Mouse (Mus musculus) thymus, postnatal 14 days (tissue): ENCODE data around the gene Sod1.
"Not testable (repeated sequence)": the region's sequence is repeated elsewhere in the genome, so short reads cannot be mapped to it uniquely, and the experiment has no call there.

ENCODE experiments used
- DNase-seq: peaks from one replicate; pipeline ENCODE4 v3.0.0; 2021

Sod1 gene

DNA sequence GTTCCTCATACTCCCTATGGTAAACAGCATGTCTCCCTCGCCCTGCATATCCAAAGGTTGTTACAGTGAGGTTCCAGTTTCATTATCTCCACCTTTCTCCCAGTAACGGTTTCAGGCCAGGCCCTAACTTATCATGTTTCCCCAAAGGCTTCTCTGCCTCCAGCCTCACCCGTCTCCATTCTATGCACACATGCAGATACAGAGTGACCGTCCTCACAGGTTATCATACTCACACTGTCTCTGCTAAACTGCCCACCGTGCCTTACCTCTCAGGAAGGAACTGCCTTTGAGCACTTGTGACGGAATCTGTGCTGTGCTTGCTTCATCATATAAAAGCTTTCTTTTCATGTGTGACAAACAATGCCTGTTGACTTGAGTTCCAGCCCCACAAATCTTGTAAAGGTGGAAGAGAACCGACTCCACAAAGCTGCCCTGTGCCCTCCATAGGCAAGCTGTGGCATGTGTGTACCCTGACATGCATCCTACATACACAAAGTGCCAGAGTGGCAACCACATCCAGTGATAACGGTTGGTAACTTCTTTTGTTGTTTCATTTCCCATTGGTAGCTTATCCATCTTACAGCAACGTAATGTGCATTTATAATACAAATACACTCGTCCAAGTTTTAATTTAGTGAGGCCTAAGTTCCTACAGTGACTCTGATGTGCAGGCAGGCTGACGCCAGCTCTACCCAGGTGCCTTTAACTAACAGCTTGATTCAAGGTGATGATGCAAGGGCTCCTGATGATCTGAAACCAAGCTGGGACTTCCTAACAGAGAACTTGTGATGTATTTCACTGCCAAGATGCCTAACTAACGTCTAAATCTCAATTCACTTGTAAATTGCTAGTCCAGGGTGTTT lies 6.8 kb upstream of the Sod1 start:
- DNase-seq = no peak

DNA sequence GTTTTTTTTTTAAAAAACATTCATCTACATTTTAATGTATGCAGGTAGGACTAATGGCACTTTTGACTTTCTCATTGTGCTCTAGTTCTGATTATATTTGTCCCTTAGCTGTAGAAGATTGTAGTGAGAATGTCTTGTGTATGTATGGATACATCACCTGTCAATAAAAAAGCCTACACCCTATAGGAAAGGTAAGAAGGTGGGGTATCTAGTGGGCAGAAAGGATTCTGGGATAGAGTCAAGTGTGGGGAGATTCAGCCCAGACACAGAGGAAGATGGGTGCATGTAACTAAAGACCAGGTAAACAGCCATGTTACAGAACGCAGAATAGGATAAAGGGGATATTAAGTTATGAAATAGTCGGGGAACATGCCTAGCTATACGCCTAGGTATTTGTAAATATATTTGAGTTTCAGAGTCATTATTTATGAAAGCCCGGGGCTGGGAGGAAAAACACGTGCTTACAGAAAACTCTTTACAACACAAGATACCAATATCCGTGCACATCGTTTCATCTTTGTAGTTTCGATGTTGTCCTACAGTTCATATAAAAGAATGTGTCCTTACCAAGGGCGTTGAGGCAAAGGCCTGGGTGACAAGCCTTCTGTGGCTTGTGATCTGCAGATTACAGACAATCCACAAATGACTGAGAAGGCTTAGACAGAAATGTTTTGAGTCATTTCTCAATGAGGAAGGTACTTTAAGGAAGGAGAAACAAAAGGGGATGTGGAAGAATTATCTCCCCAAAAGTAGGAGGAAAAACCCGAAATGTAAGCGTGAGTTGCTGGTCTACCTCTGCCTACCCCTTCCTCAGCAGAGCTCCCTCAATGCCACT lies 5.6 kb upstream of the Sod1 start:
- no peak for DNase-seq

DNA sequence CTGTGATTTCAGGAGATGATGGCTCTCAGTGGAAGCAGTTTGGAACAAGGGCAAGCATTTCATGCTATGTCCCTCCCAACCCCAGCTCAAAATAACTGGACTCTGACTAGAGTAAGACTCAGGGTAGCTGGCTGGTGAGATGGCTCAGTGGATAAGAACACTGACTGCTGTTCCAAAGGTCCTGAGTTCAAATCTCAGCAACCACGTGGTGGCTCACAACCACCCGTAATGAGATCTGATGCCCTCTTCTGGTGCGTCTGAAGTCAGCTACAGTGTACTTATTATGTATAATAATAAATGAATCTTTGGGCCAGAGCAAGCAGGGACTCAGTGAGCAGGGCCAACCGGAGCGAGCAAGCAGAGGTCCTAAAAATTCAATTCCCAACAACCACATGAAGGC lies 4.7 kb upstream of the Sod1 start:
- not testable (repeated sequence) for DNase-seq

GRCm38 (mm10) chr16:90216414-90216813 lies 4.1 kb upstream of the Sod1 start:
- no peak for DNase-seq

- DNase-seq = no peak
Measured at GRCm38 (mm10) chr16:90217356-90217755, 3.2 kb upstream of the Sod1 start.

GRCm38 (mm10) chr16:90217926-90218325 lies 2.6 kb upstream of the Sod1 start:
- DNase-seq = no peak

GRCm38 (mm10) chr16:90219445-90219844 lies 1.1 kb upstream of the Sod1 start:
- DNase-seq = not testable (repeated sequence)

DNA sequence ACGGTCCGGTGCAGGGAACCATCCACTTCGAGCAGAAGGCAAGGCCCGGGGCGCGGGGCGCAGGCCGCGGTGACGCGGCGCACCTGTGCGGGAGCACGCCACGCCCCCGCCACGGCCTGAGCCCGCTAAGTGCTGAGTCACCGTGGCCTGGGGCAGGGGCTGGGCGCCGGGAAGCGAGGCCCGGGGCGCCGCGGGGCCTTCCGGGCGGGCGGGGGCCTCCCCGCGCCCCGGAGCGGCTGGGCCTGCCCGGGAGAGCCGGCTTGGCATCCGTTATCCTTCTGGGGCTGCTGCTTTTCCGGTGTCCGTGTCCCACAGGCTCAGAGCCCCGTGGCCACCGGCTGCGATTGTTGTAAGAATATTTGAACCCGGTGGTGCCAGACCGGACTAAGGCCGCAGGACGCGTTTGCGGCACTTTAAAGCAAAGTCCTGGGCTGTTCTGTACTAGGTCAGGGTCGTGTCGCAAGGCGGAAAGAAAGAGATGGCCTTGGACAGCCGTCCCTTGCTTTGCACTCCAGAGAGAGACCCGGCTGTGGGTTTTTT lies 408 bp downstream of the Sod1 start:
- DNase-seq = no peak

DNA sequence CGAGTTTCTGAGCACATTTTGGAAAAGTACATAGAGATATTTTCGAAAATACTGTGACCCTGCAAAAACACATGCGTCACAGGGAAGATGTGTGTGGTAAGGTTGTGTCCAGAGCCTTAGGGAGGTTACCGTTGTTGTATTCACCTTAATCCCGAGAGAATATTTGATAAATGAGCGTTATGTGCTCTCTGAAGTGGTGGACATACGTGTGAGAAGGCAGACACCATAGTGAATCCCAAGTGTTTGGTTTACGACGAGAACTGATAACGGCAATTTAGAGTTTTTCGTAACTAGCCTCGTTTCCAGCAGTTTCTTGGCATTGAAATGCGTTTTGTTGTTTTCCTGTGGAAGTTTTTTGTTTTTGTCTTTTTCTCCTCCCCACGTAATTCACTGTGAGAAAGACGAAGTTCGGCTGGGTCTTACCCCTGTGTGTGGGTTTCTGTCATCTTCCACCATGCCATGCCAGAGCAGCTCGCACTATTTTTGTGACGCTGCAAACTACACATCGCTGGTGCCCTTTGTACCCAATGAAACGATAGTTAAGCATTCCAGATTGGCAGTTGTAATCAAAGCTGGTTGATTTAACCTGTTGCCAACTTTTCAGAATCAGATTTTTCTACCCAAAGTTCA lies 1.0 kb downstream of the Sod1 start:
- DNase-seq = peak; percentile 25

- DNase-seq = no peak
Measured at GRCm38 (mm10) chr16:90229897-90230296, 9.3 kb downstream of the Sod1 start.

DNA sequence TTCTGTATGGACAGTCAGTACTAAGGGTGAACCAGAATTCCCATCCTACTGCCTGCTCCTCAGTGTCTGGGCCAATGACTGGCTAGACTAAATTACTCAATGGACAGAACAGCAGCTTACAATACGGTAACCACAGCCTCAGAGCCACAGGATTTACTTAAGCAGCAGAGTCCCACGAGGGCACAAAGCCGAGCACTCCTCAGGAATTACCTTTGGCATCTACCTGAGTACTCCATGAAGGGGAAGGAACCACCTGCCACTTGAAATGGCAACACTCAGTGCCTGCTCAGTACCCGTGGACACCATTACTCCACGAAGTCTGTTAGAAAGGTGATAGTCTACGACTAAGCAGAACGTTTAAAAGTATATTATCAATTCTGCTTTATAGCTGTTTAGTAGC lies 10.7 kb downstream of the Sod1 start:
- no peak for DNase-seq

DNA sequence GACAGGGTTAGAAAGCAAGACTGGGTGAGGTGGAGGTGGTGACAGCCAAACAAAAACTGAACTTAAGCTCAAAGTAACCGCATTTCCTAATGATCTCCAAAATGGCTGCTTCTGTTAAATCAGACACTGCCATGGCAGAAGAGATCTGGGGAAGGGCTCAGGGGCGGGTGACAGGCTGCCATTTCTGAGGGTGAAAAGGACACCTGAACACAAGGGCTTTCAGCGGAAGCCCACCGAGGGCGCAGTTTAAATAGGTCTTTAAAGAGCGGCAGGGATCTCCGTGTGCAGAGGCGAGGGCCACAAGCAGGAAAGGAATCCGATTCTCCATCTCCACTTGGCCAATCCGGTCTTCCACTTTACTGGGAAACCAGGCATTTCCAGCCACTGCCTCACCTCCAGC lies 13.1 kb downstream of the Sod1 start:
- DNase-seq = no peak

GRCm38 (mm10) chr16:90234617-90235016 lies 14.1 kb downstream of the Sod1 start:
- DNase-seq = no peak

GRCm38 (mm10) chr16:90235188-90235587 lies 14.6 kb downstream of the Sod1 start:
- DNase-seq = no peak

DNA sequence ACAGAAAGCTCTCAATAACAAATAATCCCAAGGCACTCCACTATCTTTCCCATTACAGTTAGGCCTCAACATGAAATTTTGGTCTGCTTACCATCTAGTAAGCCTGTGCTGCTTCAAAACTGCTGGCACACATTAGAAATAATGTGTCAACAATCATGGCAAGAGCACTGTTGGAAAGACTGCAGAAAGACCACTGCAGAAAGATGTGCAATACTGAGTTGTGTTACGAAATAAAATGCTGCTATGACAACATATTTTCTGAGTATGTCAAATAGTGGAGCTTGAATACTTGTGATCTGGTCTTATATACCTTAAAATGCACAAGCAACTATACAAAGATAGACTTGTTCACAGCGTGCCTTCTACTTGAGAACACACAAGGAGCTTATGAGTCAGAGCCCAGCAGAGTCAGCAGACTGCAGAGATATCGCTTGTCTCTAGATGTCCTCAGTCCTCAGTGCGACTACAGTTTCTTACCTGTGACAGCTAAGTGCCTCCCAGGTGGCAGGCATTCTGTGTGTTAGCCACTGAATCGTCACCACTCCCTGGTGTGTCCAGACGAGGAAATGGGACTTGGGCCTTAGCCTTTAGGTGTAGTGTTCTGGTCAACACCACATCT lies 18.7 kb downstream of the Sod1 start:
- no peak for DNase-seq

GRCm38 (mm10) chr16:90241875-90242274 lies 21.3 kb downstream of the Sod1 start:
- DNase-seq = no peak

DNA sequence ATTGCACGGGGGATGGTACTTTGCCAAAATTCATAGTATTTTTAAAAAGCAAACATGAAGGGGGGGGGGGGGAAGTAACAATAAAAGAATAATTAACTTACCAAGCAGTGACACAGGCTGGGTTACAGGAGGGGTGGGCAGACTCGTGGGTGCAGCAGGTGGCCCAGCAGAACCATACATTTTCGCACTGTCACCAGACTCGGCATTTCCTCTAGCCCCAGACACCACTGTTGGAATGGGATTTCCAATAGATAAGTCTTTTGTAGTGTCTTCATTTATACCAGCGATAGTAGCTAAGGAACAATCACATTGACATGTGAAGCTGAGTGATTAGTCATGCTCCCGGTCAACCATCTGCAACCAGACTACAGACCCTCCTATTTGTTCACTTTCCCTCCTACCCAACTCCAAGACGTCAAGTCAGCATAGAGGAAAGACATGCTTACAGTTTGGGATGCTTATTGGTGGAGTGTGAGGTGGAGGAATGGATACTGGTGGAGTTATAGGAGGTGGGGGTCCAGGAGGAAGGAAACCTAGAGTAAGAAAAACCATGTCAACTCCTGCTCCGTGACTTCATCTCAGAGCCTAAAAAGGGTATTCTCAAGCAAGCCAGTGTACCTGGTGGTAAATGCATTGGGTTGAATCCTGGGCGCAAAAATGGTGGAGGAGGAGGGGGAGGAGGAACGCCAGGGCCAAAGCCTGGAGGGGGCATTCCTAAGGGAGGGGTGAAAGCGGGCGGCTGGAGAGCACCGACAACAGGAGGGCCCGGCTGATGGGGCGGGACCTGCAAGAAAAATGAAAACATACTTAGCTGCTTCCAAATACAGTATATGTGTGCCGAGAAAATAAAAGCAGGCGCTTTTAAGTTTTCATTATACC lies 22.1 kb downstream of the Sod1 start:
- no peak for DNase-seq

DNA sequence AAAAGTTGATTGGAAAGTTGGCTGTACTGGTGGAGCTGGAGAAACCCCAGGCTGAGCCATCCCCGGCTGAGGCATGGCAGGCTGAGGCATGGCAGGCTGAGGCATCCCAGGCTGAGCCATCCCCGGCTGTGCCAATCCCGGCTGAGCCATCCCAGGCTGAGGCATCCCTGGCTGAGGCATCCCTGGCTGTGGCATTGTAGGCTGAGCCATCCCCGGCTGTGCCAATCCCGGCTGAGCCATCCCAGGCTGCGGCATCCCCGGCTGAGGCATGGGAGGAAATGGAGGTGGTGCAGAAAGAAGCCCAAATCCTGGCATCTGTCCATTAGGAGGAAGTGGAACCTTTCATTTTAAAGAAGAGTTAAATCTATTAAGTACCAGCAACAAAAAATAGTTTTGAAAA lies 29.5 kb downstream of the Sod1 start:
- no peak for DNase-seq

- DNase-seq = not testable (repeated sequence)
Measured at GRCm38 (mm10) chr16:90251256-90251655, 30.7 kb downstream of the Sod1 start.

GRCm38 (mm10) chr16:90252521-90252920 lies 32.0 kb downstream of the Sod1 start:
- DNase-seq = no peak

DNA sequence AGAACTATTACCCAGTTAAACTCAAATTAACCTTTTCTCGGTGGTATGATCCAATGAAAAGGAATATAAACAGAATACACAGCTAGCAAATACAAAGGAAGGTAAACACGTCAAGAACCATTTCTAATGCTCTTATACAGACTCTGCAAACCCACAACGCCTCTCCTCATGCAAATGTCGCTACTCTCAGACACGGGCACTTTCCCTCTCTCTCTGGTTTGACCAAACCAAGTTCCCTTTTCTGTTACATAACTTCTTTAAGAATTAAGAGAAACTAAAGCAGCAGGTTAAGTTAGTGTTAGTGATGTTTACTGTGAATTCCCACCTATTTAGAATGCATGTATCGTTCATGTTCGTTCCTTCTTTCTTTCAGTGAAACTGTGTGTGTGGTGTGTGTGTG lies 38.4 kb downstream of the Sod1 start:
- no peak for DNase-seq

GRCm38 (mm10) chr16:90259623-90260022 lies 39.1 kb downstream of the Sod1 start:
- no peak for DNase-seq
